Mouse (Mus musculus) spleen, adult 2 months (tissue): ENCODE results near the gene Olfr1311. TPM values are rescaled to one million over a fixed set of nuclear protein-coding genes. Genes with fewer than 3 reads are reported as not detected.
"Not testable (repeated sequence)": the region's sequence is repeated elsewhere in the genome, so short reads cannot be mapped to it uniquely, and the experiment has no call there.

Experiments
- DNase-seq, 2 experiments: peaks; one replicate each; pipeline versions ENCODE4 v3.0.0 to v3.0.0-alpha.2; 2012 to 2021; ENCODE audit warnings: low spot score in 2 of 2, low read depth in 1 of 2
- H3K27ac ChIP-seq: fragments of 200-500 bp; 2 replicates; pipeline ENCODE4 v1.5.1; 2012; ENCODE audit warnings: low read length, inconsistent platforms; ENCODE audit not compliant: insufficient read depth
- H3K27me3 ChIP-seq: fragments of 200-500 bp; 2 replicates; pipeline ENCODE4 v1.6.1; 2012; ENCODE audit warnings: mild to moderate bottlenecking, moderate library complexity, low read length, inconsistent platforms; ENCODE audit not compliant: control insufficient read depth, insufficient read depth
- H3K36me3 ChIP-seq: fragments of 200-500 bp; 2 replicates; pipeline ENCODE4 v1.6.1; 2012; ENCODE audit warnings: mild to moderate bottlenecking, low read length, inconsistent platforms; ENCODE audit not compliant: control insufficient read depth, insufficient read depth
- H3K4me1 ChIP-seq: fragments of 200-500 bp; 2 replicates; pipeline ENCODE4 v1.6.1; 2011; ENCODE audit warnings: inconsistent platforms; ENCODE audit not compliant: control insufficient read depth, insufficient read depth, insufficient read length
- H3K4me3 ChIP-seq: fragments of 200-500 bp; 2 replicates; pipeline ENCODE4 v1.5.1; 2011; ENCODE audit warnings: mild to moderate bottlenecking, inconsistent platforms; ENCODE audit not compliant: insufficient read depth, insufficient read length; ENCODE audit errors: extremely low read depth
- CTCF ChIP-seq: fragments of 200-500 bp; IDR thresholded peaks from 2 replicates; pipeline ENCODE4 v1.5.1; 2011; ENCODE audit warnings: mild to moderate bottlenecking, inconsistent platforms; ENCODE audit not compliant: insufficient read depth, insufficient read length, insufficient replicate concordance; ENCODE audit errors: extremely low read depth
- POLR2A ChIP-seq: fragments of 200-500 bp; IDR thresholded peaks from 2 replicates; pipeline ENCODE4 v1.6.1; 2011; ENCODE audit warnings: low read depth, low read length, inconsistent platforms
- WGBS: fragments of 180-500 bp; shearing (Covaris S2); methylation state at CpG from one replicate; pipeline ENCODE4 v1.1.7; 2018; 5-methylcytosine and 5-hydroxymethylcytosine counted together
- polyA plus RNA-seq: library from polyadenylated mRNA; depleted of rRNA; stranded (reverse); fragments of >200 nt; gene quantifications from 2 replicates; pipeline ENCODE4 v1.2.3, GENCODE M21; 2012; rRNA removed

The Olfr1311 gene
- polyA plus RNA-seq = not detected in 2 replicates

- 85% methylated on average over 2 of the region's 2 CpGs for WGBS
- H3K27me3 ChIP-seq = no peaks in the 10 kb centered on the region
- no peak within 1 kb of the TSS for H3K27ac ChIP-seq
- H3K36me3 ChIP-seq = no peaks in the 10 kb centered on the region
- H3K4me1 ChIP-seq = no peaks in the 10 kb centered on the region
- DNase-seq = no peak
- no peak within 1 kb of the TSS for H3K4me3 ChIP-seq
- TF ChIP-seq CTCF = no peak
- no peak for TF ChIP-seq POLR2A
Observed at GRCm38 (mm10) chr2:112024312-112024711, at the start of gene Olfr1311. Gene Olfr1311 (minus strand): TSS chr2:112024412.

GRCm38 (mm10) chr2:112050138-112050537 is 25.9 kb upstream of the Olfr1311 start, which contains the start of gene Olfr1312:
Gene Olfr1312 (minus strand): TSS chr2:112050238.
- H3K36me3 ChIP-seq = no peaks in the 10 kb centered on the region
- H3K27ac ChIP-seq = no peak within 1 kb of the TSS
- H3K4me3 ChIP-seq = no peak within 1 kb of the TSS
- 24% methylated on average over 1 of the region's 1 CpGs for WGBS
- DNase-seq = no peak
- TF ChIP-seq CTCF = no peak
- no peak for TF ChIP-seq POLR2A
- H3K27me3 ChIP-seq = no peaks in the 10 kb centered on the region
- no peaks in the 10 kb centered on the region for H3K4me1 ChIP-seq

- H3K36me3 ChIP-seq, H3K4me3 ChIP-seq, DNase-seq, H3K27me3 ChIP-seq, H3K4me1 ChIP-seq, H3K27ac ChIP-seq: not testable (repeated sequence)
- 54% methylated on average over 6 of the region's 6 CpGs for WGBS
Observed at GRCm38 (mm10) chr2:112026971-112027370, 2.8 kb upstream of the Olfr1311 start.

- no peak for DNase-seq
- Histone ChIP-seq H3K4me3 (no peak overlapping the region), H3K4me1 (no peaks in the 10 kb centered on the region), H3K27me3 (no peaks in the 10 kb centered on the region), H3K27ac (no peak overlapping the region), H3K36me3 (no peaks in the 10 kb centered on the region)
- 83% methylated on average over 3 of the region's 3 CpGs for WGBS
- no peak for TF ChIP-seq CTCF
Observed at GRCm38 (mm10) chr2:112014900-112015299, 9.3 kb downstream of the Olfr1311 start.

- H3K27me3 ChIP-seq = no peaks in the 10 kb centered on the region
- no peak for DNase-seq
- no peaks in the 10 kb centered on the region for H3K4me1 ChIP-seq
- no peak within 1 kb of the TSS for H3K27ac ChIP-seq
- no peak for TF ChIP-seq CTCF
- TF ChIP-seq POLR2A = no peak
- no peak within 1 kb of the TSS for H3K4me3 ChIP-seq
- H3K36me3 ChIP-seq = no peaks in the 10 kb centered on the region
Observed at GRCm38 (mm10) chr2:112012608-112013007, 11.6 kb downstream of the Olfr1311 start, which contains the start of gene Olfr1310. Gene Olfr1310 (minus strand): TSS chr2:112012708.

GRCm38 (mm10) chr2:111990181-111990580 is 34.0 kb downstream of the Olfr1311 start, which contains the start of gene Olfr1309:
Gene Olfr1309 (minus strand): TSS chr2:111990281.
- H3K27me3 ChIP-seq = no peaks in the 10 kb centered on the region
- H3K4me3 ChIP-seq = no peak within 1 kb of the TSS
- H3K36me3 ChIP-seq = no peaks in the 10 kb centered on the region
- 47% methylated on average over 1 of the region's 1 CpGs for whole genome bisulfite sequencing
- no peak for DNase-seq
- H3K27ac ChIP-seq = no peak within 1 kb of the TSS
- no peaks in the 10 kb centered on the region for H3K4me1 ChIP-seq
- TF ChIP-seq CTCF (no peak), POLR2A (no peak)

Other genes with a start within 250 kb of the Olfr1311 start
- not detected in 2 replicates for gene Olfr1302, start 247.0 kb downstream of the Olfr1311 start, polyA plus RNA-seq
- gene Olfr1303, start 204.1 kb downstream of the Olfr1311 start, polyA plus RNA-seq = not detected in 2 replicates
- not detected in 2 replicates for gene Olfr1305, start 147.3 kb downstream of the Olfr1311 start, polyA plus RNA-seq
- not detected in 2 replicates for gene Olfr1306, start 108.1 kb downstream of the Olfr1311 start, polyA plus RNA-seq
- not detected in 2 replicates for gene Olfr1307, start 75.0 kb downstream of the Olfr1311 start, polyA plus RNA-seq
- gene Olfr1308, start 59.5 kb downstream of the Olfr1311 start, polyA plus RNA-seq = not detected in 2 replicates
- gene Olfr1309, start 34.1 kb downstream of the Olfr1311 start, polyA plus RNA-seq = not detected in 2 replicates
- gene Olfr1310, start 11.7 kb downstream of the Olfr1311 start, polyA plus RNA-seq = not detected in 2 replicates
- gene Olfr1312, start 25.8 kb upstream of the Olfr1311 start, polyA plus RNA-seq = not detected in 2 replicates
- gene Olfr1313, start 53.4 kb upstream of the Olfr1311 start, polyA plus RNA-seq = not detected in 2 replicates
- not detected in 2 replicates for gene Olfr1314, start 72.4 kb upstream of the Olfr1311 start, polyA plus RNA-seq
- not detected in 2 replicates for gene Olfr1315-ps1, start 91.0 kb upstream of the Olfr1311 start, polyA plus RNA-seq
- gene Olfr1316, start 110.6 kb upstream of the Olfr1311 start, polyA plus RNA-seq = not detected in 2 replicates
- not detected in 2 replicates for gene Olfr1317, start 115.9 kb upstream of the Olfr1311 start, polyA plus RNA-seq
- gene Olfr1318, start 129.8 kb upstream of the Olfr1311 start, polyA plus RNA-seq = not detected in 2 replicates
- gene Lpcat4, start 215.1 kb upstream of the Olfr1311 start, polyA plus RNA-seq = 44.6 and 55.6 TPM in 2 replicates
- gene Nutm1, start 234.9 kb upstream of the Olfr1311 start, polyA plus RNA-seq = not detected in 2 replicates
- 42.0 and 47.2 TPM in 2 replicates for gene Nop10, start 237.5 kb upstream of the Olfr1311 start, polyA plus RNA-seq
- gene Slc12a6, start 241.4 kb upstream of the Olfr1311 start, polyA plus RNA-seq = 58.0 and 74.0 TPM in 2 replicates
- gene Gm21985, start 241.9 kb upstream of the Olfr1311 start, polyA plus RNA-seq = not detected in 2 replicates